Mouse (Mus musculus) layer of hippocampus, postnatal 25 days (tissue): Measurements from ENCODE around the gene Slc30a10. TPM values are rescaled to one million over a fixed set of nuclear protein-coding genes. Genes with fewer than 3 reads are reported as not detected.
A peak's percentile ranks its signal among the peaks of the same experiment; 100 is the strongest.

Experiments used
- DNase-seq, 2 experiments: peaks; one replicate each; pipeline ENCODE4 v3.0.0; 2022; ENCODE audit warnings: mixed read lengths in 2 of 2, low spot score in 1 of 2; ENCODE audit errors: extremely low spot score in 1 of 2
- total RNA-seq, 2 experiments: library from RNA; stranded (reverse); gene quantifications; 2 replicates each; pipeline ENCODE4 v1.2.3; 2021

The Slc30a10 gene
- 10 to 100 TPM in 1 of 2 experiments, 1 to 10 TPM in 1; 9.5 to 10.6 TPM for total RNA-seq

DNA sequence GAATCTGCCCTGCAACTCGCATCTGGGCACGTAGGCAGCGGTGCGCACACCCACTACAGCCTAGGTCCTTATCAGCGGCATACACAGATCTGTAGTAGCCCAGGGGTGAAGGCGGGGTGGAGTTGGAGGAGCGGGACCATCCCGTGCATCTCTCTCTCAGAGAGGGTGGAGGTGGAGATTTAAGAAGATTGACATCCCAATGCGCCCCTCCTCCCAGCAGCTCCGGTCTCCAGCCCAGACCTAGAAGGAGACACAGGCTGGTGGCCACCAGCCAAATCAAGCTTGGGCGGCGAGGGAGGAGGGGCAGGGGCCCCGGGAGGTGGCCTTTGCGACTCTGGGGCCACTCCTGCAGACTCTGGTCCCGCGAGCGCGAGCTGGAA lies at the start of gene Slc30a10:
Gene Slc30a10, plus strand, starts transcription at position 274 of the 380 bp plus-strand sequence.
- peak; percentile 41 to 42 for DNase-seq

GRCm38 (mm10) chr1:185405921-185406320 lies 48.7 kb upstream of the Slc30a10 start:
- no peak for DNase-seq

DNA sequence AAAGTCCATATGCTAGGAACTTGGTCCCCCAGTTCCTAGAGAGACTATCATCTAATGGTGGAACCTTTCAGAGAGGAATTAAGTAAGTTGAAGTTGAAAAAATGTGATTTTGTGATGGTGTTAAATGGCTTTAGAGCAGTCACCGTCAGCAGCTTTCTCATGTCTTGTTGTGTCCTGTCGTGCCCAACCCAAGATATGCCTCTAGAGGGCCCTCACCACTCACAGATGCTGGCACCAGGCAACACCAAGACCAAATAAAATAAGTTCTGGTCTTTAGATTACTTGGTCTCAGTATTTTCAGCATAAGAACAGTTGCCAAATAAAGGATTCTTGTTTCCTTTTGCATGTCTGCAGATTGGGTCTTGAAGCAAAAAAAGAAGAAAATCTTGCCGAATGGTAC lies 44.8 kb upstream of the Slc30a10 start:
- no peak for DNase-seq

DNA sequence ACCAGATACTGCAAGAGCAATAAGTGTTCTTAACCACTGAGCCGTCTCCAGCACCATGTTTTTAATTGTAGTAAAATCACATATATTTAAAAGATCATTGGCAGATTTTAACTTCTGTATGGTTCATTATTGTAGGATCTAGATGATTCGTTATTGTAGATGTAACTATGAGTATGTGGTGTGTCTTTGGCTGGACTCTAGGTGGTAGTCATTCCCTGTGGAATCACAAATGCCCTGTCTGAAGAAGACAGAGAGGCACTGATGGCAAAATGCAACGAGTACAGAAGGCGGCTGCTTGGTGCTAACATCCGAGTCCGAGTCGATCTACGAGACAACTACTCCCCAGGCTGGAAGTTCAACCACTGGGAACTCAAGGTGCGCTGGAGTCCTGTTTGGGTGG lies 36.6 kb upstream of the Slc30a10 start:
- DNase-seq: no peak

GRCm38 (mm10) chr1:185419805-185420204 lies 34.8 kb upstream of the Slc30a10 start:
- DNase-seq: no peak

- no peak for DNase-seq
These were observed 33.9 kb upstream of the Slc30a10 start for GRCm38 (mm10) chr1:185420776-185421175.

DNA sequence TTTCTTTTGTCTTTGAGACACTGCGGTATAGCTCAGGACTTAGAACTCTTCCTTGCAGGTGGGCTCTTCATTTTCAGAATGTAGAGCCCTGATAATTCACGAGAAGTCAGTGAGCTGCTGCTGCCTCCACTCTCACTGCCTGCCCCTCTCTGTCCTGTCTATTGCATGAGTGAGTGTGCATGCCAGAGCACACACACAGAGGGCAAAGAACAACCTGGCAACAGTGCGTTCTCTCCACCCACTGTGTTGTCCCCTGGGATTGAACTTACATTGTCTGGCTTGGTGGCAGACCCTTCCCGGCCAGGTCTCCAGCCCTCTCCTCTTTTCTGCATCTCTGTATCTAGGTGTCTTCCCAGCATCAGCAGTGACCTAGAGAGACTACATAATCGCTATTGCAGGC lies 28.1 kb upstream of the Slc30a10 start:
- DNase-seq: no peak

DNA sequence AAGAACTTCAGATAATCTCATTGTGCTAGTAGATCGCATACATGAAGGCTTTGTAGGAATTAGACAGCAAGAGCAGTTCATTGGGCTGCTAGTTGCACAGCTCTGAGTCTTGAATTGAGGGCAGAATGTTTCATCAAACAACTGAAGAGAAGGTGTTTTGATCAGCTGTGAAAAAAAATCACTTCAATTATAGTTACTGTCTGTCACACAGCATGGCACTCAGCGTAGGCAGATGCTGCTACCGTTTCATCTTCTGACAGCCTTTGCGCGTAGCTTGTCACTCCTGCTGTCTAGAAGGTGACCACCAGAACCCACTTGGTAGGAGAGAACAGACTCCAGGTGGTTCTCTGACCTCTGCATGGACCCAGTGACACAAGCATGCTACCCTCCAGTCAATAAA lies 24.2 kb upstream of the Slc30a10 start:
- DNase-seq: no peak

DNA sequence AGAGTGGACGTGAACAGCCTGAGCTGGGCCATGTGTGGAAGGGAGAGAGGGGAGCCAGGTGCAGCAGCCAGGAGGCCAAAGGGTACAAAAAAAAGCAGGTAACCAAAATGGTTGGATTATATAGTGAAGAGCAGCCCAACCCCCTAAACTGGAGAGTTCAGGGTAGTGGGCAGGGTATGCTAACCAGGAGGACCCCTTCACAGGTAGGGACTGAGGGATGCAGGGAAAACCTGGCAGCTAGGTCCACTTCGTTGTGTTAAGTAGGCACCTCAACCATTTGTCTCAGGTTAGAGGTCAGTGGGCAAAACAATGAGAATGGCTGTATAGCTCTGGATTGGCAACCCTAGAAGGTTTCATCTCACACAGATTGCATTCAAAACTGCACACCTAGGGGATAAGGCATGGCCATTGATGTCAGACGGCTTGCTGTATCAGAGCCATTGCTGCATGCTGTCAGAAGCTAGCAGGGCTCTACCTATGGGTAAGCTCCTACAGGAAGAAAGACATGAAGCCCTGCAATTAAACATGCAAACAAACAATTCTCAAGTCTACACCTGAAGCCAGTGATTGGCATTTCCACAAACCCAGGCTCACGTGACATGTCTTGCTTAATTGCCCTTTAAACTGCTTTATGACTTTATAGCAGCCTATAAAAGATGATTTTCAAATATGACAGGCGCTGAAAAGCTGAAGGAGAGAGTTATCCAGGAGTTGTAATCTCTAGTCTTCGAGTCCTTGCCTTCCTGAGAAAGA lies 23.2 kb upstream of the Slc30a10 start:
- no peak for DNase-seq

GRCm38 (mm10) chr1:185431998-185432317 lies 22.7 kb upstream of the Slc30a10 start:
- no peak for DNase-seq

DNA sequence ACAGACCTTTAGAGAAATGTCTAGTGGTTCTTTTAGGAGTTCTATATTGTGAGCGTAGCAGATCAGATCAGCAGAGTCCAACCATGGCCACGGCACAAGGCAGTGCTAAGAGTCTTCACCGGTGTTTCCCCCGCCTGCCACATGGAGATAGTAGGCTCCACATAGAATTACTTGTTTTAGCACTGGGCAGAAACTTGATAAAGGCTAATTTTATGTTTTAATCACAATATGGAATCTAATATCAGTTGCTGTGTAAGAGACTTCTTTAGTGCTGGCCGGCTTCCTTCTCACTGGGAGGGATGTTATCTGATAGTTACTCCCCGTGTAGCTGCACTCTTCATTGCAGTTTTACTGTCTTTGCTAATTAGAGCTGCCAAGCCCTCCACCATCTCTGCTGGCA lies 21.5 kb upstream of the Slc30a10 start:
- no peak for DNase-seq

DNA sequence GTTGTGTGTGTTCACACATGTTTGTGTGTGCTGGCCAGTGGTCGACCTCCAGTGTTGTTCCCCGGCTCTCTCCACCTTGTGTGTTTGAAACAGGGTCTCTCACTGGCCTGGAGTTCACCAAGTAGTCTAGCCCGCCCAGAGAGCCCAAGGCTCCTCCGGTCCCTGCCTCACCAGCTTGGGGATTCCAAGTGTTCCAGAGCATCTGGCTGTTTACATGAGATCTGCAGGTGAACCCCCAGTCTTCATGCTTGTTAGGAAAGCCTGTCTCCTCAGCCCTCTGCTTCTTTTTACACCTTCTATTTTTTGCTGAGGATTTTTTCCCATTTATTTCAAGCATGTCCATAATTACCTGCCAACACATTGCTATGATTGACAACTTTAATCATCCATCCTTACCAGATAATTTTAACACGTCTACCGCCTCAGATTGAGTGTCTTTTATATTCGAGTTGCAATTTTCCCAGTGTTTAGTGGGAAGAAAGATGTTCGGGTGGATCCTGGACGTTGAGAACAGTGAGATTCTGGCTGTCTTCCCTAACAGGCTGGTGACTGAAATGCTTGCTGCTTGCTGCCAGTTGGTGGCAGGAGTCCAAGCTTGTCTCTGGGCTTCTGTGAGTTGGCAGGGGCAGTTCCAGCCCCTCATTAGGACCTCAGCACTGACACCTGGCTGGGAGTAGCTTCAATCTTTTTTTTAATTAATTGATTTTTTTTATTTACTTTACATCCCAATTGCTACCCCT lies 15.6 kb upstream of the Slc30a10 start:
- peak; percentile 25 to 64 for DNase-seq

- DNase-seq: no peak
These were observed 12.8 kb upstream of the Slc30a10 start for GRCm38 (mm10) chr1:185441703-185442472.

GRCm38 (mm10) chr1:185448936-185449335 lies 5.7 kb upstream of the Slc30a10 start:
- no peak for DNase-seq

DNA sequence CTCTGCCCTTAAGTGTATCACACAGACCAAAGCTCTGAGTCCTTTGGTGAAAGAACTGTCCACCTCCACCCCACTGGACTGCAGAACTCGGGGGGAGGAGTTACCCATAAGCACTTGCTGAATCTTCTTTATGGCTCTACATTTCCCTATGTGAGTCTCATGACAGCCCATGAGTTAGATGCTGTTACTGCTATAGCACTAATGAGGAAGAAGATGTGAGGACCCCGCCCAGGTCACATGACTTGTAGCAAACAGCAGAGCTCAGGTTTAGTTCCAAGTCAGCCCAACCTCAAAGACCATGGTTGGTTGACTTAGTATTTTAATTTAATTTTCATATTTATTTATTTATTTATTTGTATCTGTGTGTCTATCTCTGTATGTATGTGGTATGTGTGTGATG lies 4.9 kb upstream of the Slc30a10 start:
- no peak for DNase-seq

DNA sequence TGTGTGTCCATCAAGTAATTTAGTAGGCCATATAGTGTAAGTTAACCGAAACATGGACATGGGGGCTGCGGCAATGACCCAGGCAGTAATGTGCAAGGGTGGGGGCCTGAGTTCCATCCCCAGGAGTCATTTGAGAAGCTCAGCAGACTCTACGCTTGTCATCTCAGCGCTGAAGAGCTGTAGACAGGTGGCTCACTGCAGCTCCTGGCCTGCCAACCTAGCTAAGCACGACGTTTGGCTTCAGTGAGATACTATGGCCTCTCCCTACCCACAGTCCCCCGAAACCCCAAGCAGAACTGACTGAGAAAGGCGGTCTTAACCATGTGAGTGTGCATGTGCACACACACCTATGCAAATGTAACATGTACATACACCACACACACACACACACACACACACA lies 3.6 kb upstream of the Slc30a10 start:
- DNase-seq: no peak

- no peak for DNase-seq
These were observed 3.2 kb upstream of the Slc30a10 start for GRCm38 (mm10) chr1:185451495-185451894.

DNA sequence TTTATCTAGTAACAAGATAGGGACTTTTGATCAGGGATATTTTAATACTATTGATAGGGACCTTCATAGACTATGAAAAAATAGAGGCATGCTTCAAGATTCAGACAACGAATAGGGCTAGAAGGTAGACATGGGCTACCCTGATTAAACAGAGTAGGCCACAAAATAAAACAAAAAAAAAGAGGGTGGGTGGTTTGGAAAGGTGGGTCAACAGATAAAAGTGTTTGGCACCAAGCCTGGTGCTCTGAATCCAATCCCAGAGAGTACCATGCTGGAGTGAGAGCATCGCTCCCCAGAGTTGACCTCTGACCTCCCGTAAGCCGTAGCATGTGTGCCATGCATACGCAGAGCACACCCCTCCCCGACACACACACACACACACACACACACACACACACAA lies 2.2 kb upstream of the Slc30a10 start:
- no peak for DNase-seq

GRCm38 (mm10) chr1:185454144-185454543 lies 504 bp upstream of the Slc30a10 start:
- no peak for DNase-seq

GRCm38 (mm10) chr1:185454955-185455701 lies 480 bp downstream of the Slc30a10 start:
- DNase-seq: peak; percentile 37 to 38

DNA sequence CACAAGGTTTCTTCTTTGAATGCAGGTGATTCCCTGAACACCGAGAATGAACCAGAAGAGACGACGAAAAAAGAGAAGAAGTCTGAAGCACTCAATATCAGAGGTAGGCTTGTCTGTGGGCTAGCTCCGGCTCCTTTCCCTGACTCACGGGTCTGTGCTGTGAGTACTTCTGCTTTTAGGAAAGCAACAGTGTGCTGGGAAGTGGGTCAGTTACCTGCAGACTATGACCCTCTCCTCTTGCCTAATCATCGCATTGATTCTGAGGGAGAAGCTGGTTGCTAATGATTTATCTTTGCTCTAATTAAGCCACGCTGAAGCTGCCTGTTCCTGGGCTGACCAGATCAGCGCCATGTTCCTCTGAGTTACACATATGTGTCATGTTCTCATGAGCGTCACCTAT lies 1.7 kb downstream of the Slc30a10 start:
- DNase-seq: no peak
